Mouse (Mus musculus) MEL (cell line): ENCODE data around the gene Zic4.

Experiments used
- CTCF ChIP-seq, 3 experiments: IDR thresholded peaks in 2 of 3; conservative IDR thresholded peaks in 1 of 3; 2 replicates each; pipeline ENCODE4 v1.5.1; 2011 to 2012; ENCODE audit warnings: low read length in 3 of 3, low read depth in 2 of 3, mild to moderate bottlenecking in 2 of 3, improper control_type of control experiment in 1 of 3, inconsistent platforms in 1 of 3, mixed read lengths in 1 of 3, moderate library complexity in 1 of 3; ENCODE audit not compliant: control insufficient read depth in 1 of 3, insufficient read depth in 1 of 3, poor library complexity in 1 of 3, severe bottlenecking in 1 of 3
- ETS1 ChIP-seq: IDR thresholded peaks from 2 replicates; pipeline ENCODE4 v1.6.1; 2012; ENCODE audit warnings: low read depth, mild to moderate bottlenecking, inconsistent platforms, low read length, improper control_type of control experiment, moderate library complexity
- JUND ChIP-seq: IDR thresholded peaks from 2 replicates; pipeline ENCODE4 v1.6.1; 2011; ENCODE audit warnings: low read depth, mild to moderate bottlenecking, improper control_type of control experiment, low read length
- MAX ChIP-seq: IDR thresholded peaks from 2 replicates; pipeline ENCODE4 v1.6.1; 2011; ENCODE audit warnings: low read length, improper control_type of control experiment
- MAZ ChIP-seq: IDR thresholded peaks from 2 replicates; pipeline ENCODE4 v1.6.1; 2012; ENCODE audit warnings: low read depth, mild to moderate bottlenecking, inconsistent platforms, low read length, improper control_type of control experiment
- NELFE ChIP-seq: IDR thresholded peaks from 2 replicates; pipeline ENCODE4 v1.6.1; 2011; ENCODE audit warnings: low read depth, low read length, improper control_type of control experiment
- POLR2A ChIP-seq, 2 experiments: IDR thresholded peaks; 2 replicates each; pipeline ENCODE4 v1.6.1; 2011 to 2012; ENCODE audit warnings: low read length in 2 of 2, mild to moderate bottlenecking in 2 of 2, control low read depth in 1 of 2, improper control_type of control experiment in 1 of 2, low read depth in 1 of 2, moderate library complexity in 1 of 2; ENCODE audit not compliant: control insufficient read depth in 1 of 2, insufficient read depth in 1 of 2, poor library complexity in 1 of 2
- POLR2AphosphoS5 ChIP-seq: IDR thresholded peaks from 2 replicates; pipeline ENCODE4 v1.6.1; 2012; ENCODE audit warnings: low read depth, borderline replicate concordance, mild to moderate bottlenecking, inconsistent platforms, low read length, moderate library complexity, mixed read lengths
- SMC3 ChIP-seq: IDR thresholded peaks from 2 replicates; pipeline ENCODE4 v1.6.1; 2011; ENCODE audit warnings: low read depth, low read length, improper control_type of control experiment
- TAL1 ChIP-seq: IDR thresholded peaks from 2 replicates; pipeline ENCODE4 v1.6.1; 2012; ENCODE audit warnings: mild to moderate bottlenecking, inconsistent platforms, low read length, moderate library complexity, mixed read lengths
- TCF12 ChIP-seq: IDR thresholded peaks from 2 replicates; pipeline ENCODE4 v1.6.1; 2014; ENCODE audit warnings: low read depth, mild to moderate bottlenecking, inconsistent platforms, low read length, improper control_type of control experiment, moderate library complexity
- UBTF ChIP-seq: IDR thresholded peaks from 2 replicates; pipeline ENCODE4 v1.6.1; 2012; ENCODE audit warnings: low read depth, mild to moderate bottlenecking, inconsistent platforms, low read length, improper control_type of control experiment, moderate library complexity, borderline replicate concordance; ENCODE audit not compliant: insufficient read depth
- USF1 ChIP-seq: IDR thresholded peaks from 2 replicates; pipeline ENCODE4 v1.6.1; 2014; ENCODE audit warnings: low read depth, mild to moderate bottlenecking, inconsistent platforms, low read length, improper control_type of control experiment, moderate library complexity

GRCm38 (mm10) chr9:91379300-91379635 lies 17.1 kb downstream of the Zic4 start:
- no peak for TF ChIP-seq UBTF
- TF ChIP-seq CTCF (IDR thresholded peaks at IDR 0.05 in 2 of 3, conservative IDR thresholded peaks at IDR 0.05 in 1 of 3; ENCODE audit: control insufficient read depth in 1 of 3, insufficient read depth in 1 of 3, low read depth in 2 of 3, low read length in 3 of 3, poor library complexity in 1 of 3, severe bottlenecking in 1 of 3), result no peak
- no peak for TF ChIP-seq TAL1
- no peak for TF ChIP-seq ETS1
- no peak for TF ChIP-seq POLR2A (IDR thresholded peaks at IDR 0.05; ENCODE audit: control insufficient read depth in 1 of 2, insufficient read depth in 1 of 2, low read depth in 1 of 2, low read length in 2 of 2, poor library complexity in 1 of 2)
- TF ChIP-seq USF1, result no peak
- no peak for TF ChIP-seq MAZ
- TF ChIP-seq SMC3, result no peak
- no peak for TF ChIP-seq JUND
- TF ChIP-seq TCF12, result no peak
- no peak for TF ChIP-seq MAX
- no peak for TF ChIP-seq POLR2AphosphoS5
- no peak for TF ChIP-seq NELFE
